Mouse (Mus musculus) MEL-GATA-1-ER (cell line): Measurements from ENCODE around the gene Fgf10.

Experiments used
- DNase-seq: peaks from one replicate; pipeline ENCODE4 v3.0.0-alpha.2; 2012; ENCODE audit warnings: low read depth; ENCODE audit errors: extremely low read depth

The Fgf10 gene

DNA sequence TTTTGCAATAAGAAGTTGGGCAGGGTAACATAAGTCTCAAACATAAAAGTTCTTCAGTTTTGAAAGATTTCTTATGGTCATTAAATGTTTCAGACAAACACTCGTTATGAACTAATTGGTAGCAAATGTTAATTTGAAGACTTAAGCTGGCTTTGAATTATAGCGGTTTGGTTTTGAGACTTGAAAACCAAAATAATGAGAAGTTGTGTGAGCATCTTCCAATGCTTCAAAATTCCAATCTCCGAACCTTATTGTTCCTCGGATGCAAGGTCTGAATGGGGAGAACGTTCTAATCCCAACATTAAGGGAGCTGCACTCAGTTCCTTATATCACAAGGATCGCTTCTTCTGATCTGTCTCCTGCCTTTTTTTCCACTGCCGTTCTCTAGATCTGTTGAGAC lies at the start of gene Fgf10:
Gene Fgf10, plus strand, starts transcription at position 301 of the 400 bp plus-strand sequence.
- no peak for DNase-seq

- no peak for DNase-seq
Observed at GRCm38 (mm10) chr13:118629661-118630428, 39.7 kb upstream of the Fgf10 start.

DNA sequence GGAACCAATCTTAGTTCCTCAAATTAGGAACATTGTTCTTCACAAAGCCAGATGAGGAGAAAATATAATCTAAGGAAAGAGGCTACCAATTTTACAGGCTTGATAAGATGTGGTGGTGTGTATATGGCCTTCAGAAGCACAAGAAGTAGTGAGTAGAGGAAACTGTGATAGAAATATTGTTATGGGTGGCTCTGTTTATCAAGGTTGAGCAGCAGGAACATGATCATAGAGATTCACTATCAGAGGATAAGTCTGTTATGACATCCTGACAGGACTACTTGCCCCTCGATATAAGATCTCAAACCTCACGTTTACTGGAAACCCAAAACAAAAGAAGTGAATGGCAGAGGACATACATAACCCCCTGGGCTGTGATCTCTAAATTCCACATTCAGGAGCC lies 38.1 kb upstream of the Fgf10 start:
- DNase-seq, result no peak

GRCm38 (mm10) chr13:118636047-118636446 lies 33.5 kb upstream of the Fgf10 start:
- no peak for DNase-seq

DNA sequence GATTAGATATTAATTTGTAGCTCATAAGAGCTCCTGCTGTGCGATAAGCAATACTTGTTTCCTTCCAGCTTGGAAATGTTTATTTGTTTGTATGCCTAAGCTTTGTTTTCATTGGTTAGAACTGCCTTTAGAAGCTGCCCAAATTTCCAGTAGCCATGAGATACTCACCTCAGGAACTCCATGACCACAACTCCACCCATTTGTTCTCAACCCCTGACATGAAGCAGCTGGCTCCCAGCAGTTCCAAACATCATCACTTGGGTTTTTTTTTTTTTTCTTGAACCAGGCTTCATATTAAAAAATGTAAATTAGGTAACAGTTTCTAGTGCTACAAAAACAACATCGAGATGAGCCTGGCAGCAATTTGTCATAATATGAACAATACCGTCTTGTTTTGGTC lies 27.0 kb upstream of the Fgf10 start:
- DNase-seq, result no peak

DNA sequence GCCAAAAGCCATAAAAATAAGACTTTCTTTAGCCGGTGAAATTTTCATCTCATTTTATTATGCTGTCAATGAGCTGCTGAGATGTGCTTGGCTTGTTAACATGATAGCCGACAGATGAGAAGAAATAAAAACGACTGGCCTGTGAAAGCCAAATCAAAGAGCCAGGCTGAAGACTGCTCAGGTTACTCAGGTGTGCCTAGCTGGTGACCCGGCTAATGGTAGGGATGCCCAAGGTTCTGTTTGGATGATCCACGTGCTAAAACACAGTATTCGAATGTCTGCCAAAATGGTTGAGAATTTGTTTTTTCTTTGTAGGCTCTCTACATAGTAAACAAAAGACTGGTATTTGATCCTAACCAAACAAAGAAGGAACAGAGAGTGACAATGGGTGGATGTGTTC lies 26.5 kb upstream of the Fgf10 start:
- DNase-seq, result no peak

DNA sequence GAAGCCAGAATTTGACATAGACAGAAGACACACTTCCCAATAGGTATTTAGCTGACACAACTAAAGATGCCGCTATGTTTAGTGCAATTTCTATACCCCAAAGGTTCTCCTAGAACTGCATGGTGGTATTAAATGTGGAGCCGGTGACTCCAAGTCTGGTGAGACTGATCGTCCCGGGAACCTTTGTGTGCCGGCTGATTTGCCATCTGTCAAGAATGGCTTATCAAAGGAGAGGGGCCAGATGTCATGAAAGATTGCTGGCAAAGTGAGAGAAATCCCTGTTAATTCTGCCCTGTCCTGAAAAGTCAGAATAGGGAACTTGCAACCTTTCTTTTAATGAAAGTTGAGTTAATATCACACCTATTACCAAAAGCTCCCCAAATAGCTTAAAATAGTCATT lies 12.6 kb upstream of the Fgf10 start:
- no peak for DNase-seq

DNA sequence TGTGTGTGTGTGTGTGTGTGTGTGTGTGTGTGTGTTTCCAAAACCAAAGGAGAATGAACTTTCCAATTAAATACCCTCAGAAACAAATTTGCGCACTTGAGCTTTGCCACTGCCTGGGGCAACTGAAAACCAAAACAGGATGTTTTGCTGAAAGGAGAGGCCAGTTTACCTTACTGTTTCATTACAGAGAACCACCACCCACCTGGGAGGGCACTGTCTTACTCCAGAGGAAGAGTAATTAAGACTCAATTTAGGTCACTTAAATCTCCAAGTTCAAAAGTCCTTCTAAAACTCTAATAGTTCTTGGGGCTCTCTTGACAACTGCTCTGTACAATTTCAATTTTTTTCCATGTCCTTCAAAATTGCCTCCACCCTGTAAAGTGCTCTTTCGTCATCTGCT lies 11.6 kb upstream of the Fgf10 start:
- no peak for DNase-seq

DNA sequence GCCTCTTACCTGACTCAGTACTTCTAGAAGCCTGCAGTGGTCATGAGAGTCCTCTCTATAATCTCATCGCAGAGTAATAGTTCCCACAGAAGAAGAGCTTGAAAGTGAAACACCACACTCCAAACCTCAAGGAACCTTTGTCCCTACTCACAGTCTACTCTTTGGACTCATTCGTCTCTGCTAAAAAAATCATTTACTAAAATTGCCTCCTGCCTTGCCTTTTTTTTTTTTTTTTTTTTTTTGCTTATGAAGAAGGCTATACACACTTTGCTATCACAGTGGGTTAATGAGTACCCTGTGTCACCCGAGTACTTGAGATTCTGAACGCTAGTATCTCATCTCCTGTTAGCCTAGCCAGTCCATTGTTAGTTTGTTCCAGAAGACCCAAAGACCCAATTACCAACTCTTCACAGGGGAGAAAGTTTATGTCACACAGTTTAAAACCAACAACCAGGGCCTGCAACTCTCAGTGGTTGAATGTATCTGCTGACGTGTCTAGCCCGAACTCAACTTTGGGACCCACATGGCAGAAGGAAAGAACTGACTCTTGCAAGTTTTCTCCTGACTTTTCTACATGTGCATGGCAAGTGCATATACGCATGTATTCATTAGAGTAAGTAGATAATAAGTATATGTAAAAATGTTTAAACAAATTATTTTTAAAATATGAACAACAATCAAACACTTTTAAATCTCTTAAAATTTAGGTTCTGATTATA lies 10.8 kb upstream of the Fgf10 start:
- no peak for DNase-seq

DNA sequence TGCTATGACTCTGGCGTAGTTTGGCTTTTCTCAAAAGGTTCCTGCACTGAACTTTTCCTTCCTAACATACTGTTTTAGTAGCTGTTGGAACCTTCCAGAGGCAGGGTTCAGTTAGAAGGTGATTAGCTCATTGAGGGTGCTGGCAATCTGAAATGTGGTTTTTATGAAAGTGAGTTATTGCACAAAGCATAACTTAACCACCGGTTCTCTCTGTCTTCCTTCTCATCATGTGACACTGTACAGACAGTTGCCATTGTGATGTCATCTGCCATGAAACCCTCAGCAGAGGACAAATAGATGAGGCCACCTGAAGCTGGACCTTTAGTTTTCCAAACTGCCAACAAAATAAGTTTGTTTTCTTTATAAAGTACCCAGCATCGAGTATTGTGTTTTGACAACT lies 7.9 kb upstream of the Fgf10 start:
- no peak for DNase-seq

- DNase-seq, result peak; percentile 1
Observed at GRCm38 (mm10) chr13:118664901-118665300, 4.7 kb upstream of the Fgf10 start.

GRCm38 (mm10) chr13:118679228-118679627 lies 9.6 kb downstream of the Fgf10 start:
- no peak for DNase-seq

GRCm38 (mm10) chr13:118693049-118693448 lies 23.5 kb downstream of the Fgf10 start:
- no peak for DNase-seq

- DNase-seq, result no peak
Observed at GRCm38 (mm10) chr13:118695103-118695502, 25.5 kb downstream of the Fgf10 start.

- DNase-seq, result no peak
Observed at GRCm38 (mm10) chr13:118703727-118704126, 34.1 kb downstream of the Fgf10 start.

GRCm38 (mm10) chr13:118705716-118706115 lies 36.1 kb downstream of the Fgf10 start:
- no peak for DNase-seq

DNA sequence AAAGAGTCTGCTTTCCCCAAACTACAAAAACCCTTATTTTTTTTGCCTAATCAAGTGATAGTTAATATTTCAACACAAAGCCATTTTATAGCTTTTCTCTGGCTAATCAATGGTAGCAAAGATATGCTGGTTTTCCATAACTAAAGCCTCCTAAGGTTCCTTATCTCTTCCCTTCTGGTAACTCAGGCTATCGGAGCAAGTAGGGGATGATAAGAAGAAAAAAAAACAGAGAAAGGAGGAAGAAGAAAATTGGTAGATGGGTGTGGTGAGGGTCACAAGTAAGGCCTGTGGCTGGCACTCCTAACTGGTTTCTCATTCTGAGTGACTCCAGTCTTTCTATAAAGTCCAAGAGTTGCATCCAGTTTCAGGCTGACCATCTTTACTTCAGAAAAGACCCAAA lies 40.3 kb downstream of the Fgf10 start:
- DNase-seq, result peak; percentile 17

GRCm38 (mm10) chr13:118713626-118714150 lies 44.1 kb downstream of the Fgf10 start:
- no peak for DNase-seq

DNA sequence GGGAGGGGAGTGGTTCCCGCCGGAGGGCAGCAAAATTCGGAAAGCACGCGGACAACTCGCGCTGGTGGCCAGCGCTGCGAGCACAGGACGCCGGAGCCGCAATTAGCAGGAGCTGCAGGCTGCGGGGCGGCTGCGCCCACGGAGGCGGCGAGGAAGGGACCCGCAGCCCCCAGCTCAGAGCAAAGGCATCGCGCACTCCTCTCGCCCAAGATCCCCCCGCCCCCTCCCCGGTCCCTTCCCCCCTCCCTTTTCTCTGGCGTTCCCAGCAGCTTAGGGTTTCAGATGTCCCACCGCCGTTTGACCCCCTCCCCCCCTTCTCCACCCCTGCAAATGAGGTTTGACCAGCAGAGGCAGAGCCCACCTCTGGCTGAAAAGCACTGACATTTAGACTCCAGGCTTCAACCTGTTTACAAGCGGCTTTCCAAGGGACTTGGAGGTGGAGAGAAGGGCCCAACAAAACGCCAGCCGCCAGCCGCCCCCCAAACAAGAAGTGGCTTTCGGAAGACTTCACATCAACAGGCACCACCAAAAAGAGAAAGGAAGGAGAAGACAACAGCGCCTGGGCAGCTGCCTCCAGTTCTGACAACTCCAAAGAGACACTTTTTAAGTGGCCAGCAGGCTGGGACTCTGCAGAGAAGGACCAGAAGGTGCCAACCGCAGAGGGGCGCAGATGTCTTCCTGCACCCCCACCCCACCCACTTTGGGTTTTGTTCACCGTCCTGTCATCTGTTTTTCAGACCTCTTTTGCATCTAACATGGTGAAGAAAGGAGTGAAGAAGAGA lies 44.9 kb downstream of the Fgf10 start:
- DNase-seq, result no peak

GRCm38 (mm10) chr13:118715066-118716018 lies 45.8 kb downstream of the Fgf10 start:
- no peak for DNase-seq

DNA sequence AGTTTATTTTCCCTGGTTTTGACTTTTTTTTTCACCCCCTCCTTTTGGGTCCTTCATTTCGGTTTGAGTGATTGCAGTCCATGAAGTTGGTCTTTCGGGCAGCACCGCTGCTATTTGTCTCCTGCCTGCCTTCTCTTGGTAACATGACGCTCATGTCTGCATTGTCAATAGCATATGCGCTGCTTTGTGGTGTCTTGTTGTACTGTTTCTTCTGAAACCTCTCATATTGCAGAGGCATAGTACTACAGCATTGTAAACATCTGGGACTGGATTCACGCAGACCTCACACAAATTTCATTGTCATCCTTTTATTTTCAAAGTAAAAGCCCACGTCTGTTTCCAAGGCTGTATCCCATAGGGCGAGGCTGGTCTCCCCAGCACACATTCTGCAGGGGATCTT lies 46.7 kb downstream of the Fgf10 start:
- no peak for DNase-seq
